Mouse (Mus musculus): ENCODE measurements around the gene Smpd4. TPM values are rescaled to one million over a fixed set of nuclear protein-coding genes. Genes with fewer than 3 reads are reported as not detected.
A peak's percentile ranks its signal among the peaks of the same experiment; 100 is the strongest.

Smpd4 gene
- total and polyA plus RNA-seq, 3 experiments = 24.5 to 55.5 (median 44.4) TPM

- H3K36me3 ChIP-seq (replicated peaks) = peaks cover 97% of the 10 kb centered on the region
- ATAC-seq (ENCODE audit: extremely low read depth, insufficient number of reproducible peaks, low FRiP score, poor library complexity, severe bottlenecking) (no peak), DNase-seq (ENCODE audit: low spot score) (no peak)
- no peaks in the 10 kb centered on the region for H3K27me3 ChIP-seq (ENCODE audit: insufficient read depth, low read length)
- peaks cover 56% of the 10 kb centered on the region for H3K4me1 ChIP-seq (ENCODE audit: insufficient read depth, low read depth, low read length)
- H3K9me3 ChIP-seq (replicated peaks) = no peaks in the 10 kb centered on the region
- no peak for TF ChIP-seq TAL1 (conservative IDR thresholded peaks at IDR 0.05; ENCODE audit: low read depth, low read length)
- no peak for TF ChIP-seq GATA1 (IDR thresholded peaks at IDR 0.05; ENCODE audit: borderline replicate concordance, low read length)
- no peak overlapping the region for H3K4me3 ChIP-seq (ENCODE audit: low read depth, low read length)
Observed at GRCm38 (mm10) chr16:17636904-17637303, 17.8 kb downstream of the Smpd4 start.

- H3K4me3 ChIP-seq (ENCODE audit: low read depth, low read length) = peak overlapping the region; percentile 51; the same call in 1 of the 2 replicates
- peaks cover 61% of the 10 kb centered on the region for H3K4me1 ChIP-seq (ENCODE audit: insufficient read depth, low read depth, low read length)
- peaks cover 96% of the 10 kb centered on the region for H3K36me3 ChIP-seq (replicated peaks)
- ATAC-seq (ENCODE audit: extremely low read depth, insufficient number of reproducible peaks, low FRiP score, poor library complexity, severe bottlenecking) (no peak), DNase-seq (ENCODE audit: low spot score) (no peak)
- TF ChIP-seq TAL1 (conservative IDR thresholded peaks at IDR 0.05; ENCODE audit: low read depth, low read length) = no peak
- no peak for TF ChIP-seq POLR2AphosphoS5 (IDR thresholded peaks at IDR 0.05; ENCODE audit: insufficient replicate concordance, low read depth, low read length)
- no peak for TF ChIP-seq GATA2 (IDR thresholded peaks at IDR 0.05; ENCODE audit: borderline replicate concordance, low read depth, low read length)
- no peak for TF ChIP-seq CTCF (IDR thresholded peaks at IDR 0.05; ENCODE audit: low read depth, low read length)
- TF ChIP-seq GATA1 (IDR thresholded peaks at IDR 0.05; ENCODE audit: borderline replicate concordance, low read length) = no peak
- no peaks in the 10 kb centered on the region for H3K9me3 ChIP-seq (replicated peaks)
- H3K27me3 ChIP-seq (ENCODE audit: insufficient read depth, low read length) = no peaks in the 10 kb centered on the region
Observed at GRCm38 (mm10) chr16:17637610-17638009, 18.5 kb downstream of the Smpd4 start.

- peak; percentile 78 for DNase-seq (ENCODE audit: low spot score)
- peaks cover 63% of the 10 kb centered on the region for H3K4me1 ChIP-seq (ENCODE audit: insufficient read depth, low read depth, low read length)
- no peaks in the 10 kb centered on the region for H3K27me3 ChIP-seq (ENCODE audit: insufficient read depth, low read length)
- H3K9me3 ChIP-seq (replicated peaks) = no peaks in the 10 kb centered on the region
- H3K36me3 ChIP-seq (replicated peaks) = peaks cover 96% of the 10 kb centered on the region
- H3K4me3 ChIP-seq (ENCODE audit: low read depth, low read length) = peak overlapping the region; percentile 51
- ATAC-seq (ENCODE audit: extremely low read depth, insufficient number of reproducible peaks, low FRiP score, poor library complexity, severe bottlenecking) = peak; percentile 92
- no peak for TF ChIP-seq GATA1 (IDR thresholded peaks at IDR 0.05; ENCODE audit: borderline replicate concordance, low read length)
- TF ChIP-seq TAL1 (conservative IDR thresholded peaks at IDR 0.05; ENCODE audit: low read depth, low read length) = peak; percentile 95
Observed at GRCm38 (mm10) chr16:17638036-17638628, 19.0 kb downstream of the Smpd4 start.

- no peak for DNase-seq (ENCODE audit: low spot score)
- Histone ChIP-seq H3K4me1 (ENCODE audit: insufficient read depth, low read depth, low read length) (peaks cover 55% of the 10 kb centered on the region), H3K4me3 (ENCODE audit: low read depth, low read length) (no peak overlapping the region), H3K36me3 (replicated peaks) (peaks cover 96% of the 10 kb centered on the region), H3K9me3 (replicated peaks) (no peaks in the 10 kb centered on the region), H3K27me3 (ENCODE audit: insufficient read depth, low read length) (no peaks in the 10 kb centered on the region)
- ATAC-seq (ENCODE audit: extremely low read depth, insufficient number of reproducible peaks, low FRiP score, poor library complexity, severe bottlenecking) = no peak
- TF ChIP-seq TAL1 (conservative IDR thresholded peaks at IDR 0.05; ENCODE audit: low read depth, low read length) = no peak
Observed at GRCm38 (mm10) chr16:17639081-17639480, 19.9 kb downstream of the Smpd4 start.

GRCm38 (mm10) chr16:17639951-17640350 is 20.8 kb downstream of the Smpd4 start:
- Histone ChIP-seq H3K4me3 (ENCODE audit: low read depth, low read length) (no peak overlapping the region), H3K27me3 (ENCODE audit: insufficient read depth, low read length) (no peaks in the 10 kb centered on the region), H3K9me3 (replicated peaks) (no peaks in the 10 kb centered on the region), H3K4me1 (ENCODE audit: insufficient read depth, low read depth, low read length) (peaks cover 55% of the 10 kb centered on the region), H3K36me3 (replicated peaks) (peaks cover 93% of the 10 kb centered on the region)
- no peak for TF ChIP-seq TAL1 (conservative IDR thresholded peaks at IDR 0.05; ENCODE audit: low read depth, low read length)
- TF ChIP-seq POLR2AphosphoS5 (IDR thresholded peaks at IDR 0.05; ENCODE audit: insufficient replicate concordance, low read depth, low read length) = no peak
- TF ChIP-seq GATA1 (IDR thresholded peaks at IDR 0.05; ENCODE audit: borderline replicate concordance, low read length) = no peak
- no peak for TF ChIP-seq GATA2 (IDR thresholded peaks at IDR 0.05; ENCODE audit: borderline replicate concordance, low read depth, low read length)
- TF ChIP-seq CTCF (IDR thresholded peaks at IDR 0.05; ENCODE audit: low read depth, low read length) = no peak
- no peak for ATAC-seq (ENCODE audit: extremely low read depth, insufficient number of reproducible peaks, low FRiP score, poor library complexity, severe bottlenecking)
- no peak for DNase-seq (ENCODE audit: low spot score)

- no peaks in the 10 kb centered on the region for H3K27me3 ChIP-seq (ENCODE audit: insufficient read depth, low read length)
- TF ChIP-seq TAL1 (conservative IDR thresholded peaks at IDR 0.05; ENCODE audit: low read depth, low read length) (no peak), CTCF (IDR thresholded peaks at IDR 0.05; ENCODE audit: low read depth, low read length) (no peak), GATA1 (IDR thresholded peaks at IDR 0.05; ENCODE audit: borderline replicate concordance, low read length) (no peak), GATA2 (IDR thresholded peaks at IDR 0.05; ENCODE audit: borderline replicate concordance, low read depth, low read length) (no peak), POLR2AphosphoS5 (IDR thresholded peaks at IDR 0.05; ENCODE audit: insufficient replicate concordance, low read depth, low read length) (no peak)
- no peak for DNase-seq (ENCODE audit: low spot score)
- H3K9me3 ChIP-seq (replicated peaks) = no peaks in the 10 kb centered on the region
- ATAC-seq (ENCODE audit: extremely low read depth, insufficient number of reproducible peaks, low FRiP score, poor library complexity, severe bottlenecking) = no peak
- peaks cover 50% of the 10 kb centered on the region for H3K4me1 ChIP-seq (ENCODE audit: insufficient read depth, low read depth, low read length)
- no peak overlapping the region for H3K4me3 ChIP-seq (ENCODE audit: low read depth, low read length)
- peaks cover 85% of the 10 kb centered on the region for H3K36me3 ChIP-seq (replicated peaks)
Observed at GRCm38 (mm10) chr16:17640706-17641105, 21.6 kb downstream of the Smpd4 start.

- peaks cover 80% of the 10 kb centered on the region for H3K36me3 ChIP-seq (replicated peaks)
- TF ChIP-seq GATA1 (IDR thresholded peaks at IDR 0.05; ENCODE audit: borderline replicate concordance, low read length) (no peak), GATA2 (IDR thresholded peaks at IDR 0.05; ENCODE audit: borderline replicate concordance, low read depth, low read length) (no peak), POLR2AphosphoS5 (IDR thresholded peaks at IDR 0.05; ENCODE audit: insufficient replicate concordance, low read depth, low read length) (no peak), CTCF (IDR thresholded peaks at IDR 0.05; ENCODE audit: low read depth, low read length) (no peak), TAL1 (conservative IDR thresholded peaks at IDR 0.05; ENCODE audit: low read depth, low read length) (no peak)
Observed at GRCm38 (mm10) chr16:17641301-17641700, 22.1 kb downstream of the Smpd4 start.

More at GRCm38 (mm10) chr16:17641301-17641700, 22.1 kb downstream of the Smpd4 start:
- DNase-seq (ENCODE audit: low spot score) (no peak), ATAC-seq (ENCODE audit: extremely low read depth, insufficient number of reproducible peaks, low FRiP score, poor library complexity, severe bottlenecking) (no peak)
- H3K9me3 ChIP-seq (replicated peaks) = no peaks in the 10 kb centered on the region
- peaks cover 50% of the 10 kb centered on the region for H3K4me1 ChIP-seq (ENCODE audit: insufficient read depth, low read depth, low read length)
- H3K27me3 ChIP-seq (ENCODE audit: insufficient read depth, low read length) = no peaks in the 10 kb centered on the region
- H3K4me3 ChIP-seq (ENCODE audit: low read depth, low read length) = no peak overlapping the region
